11 mouse cellular contexts compared by ENCODE assay signal in genomic region chr1:184048675-184049418, GRCm38 (mm10). TPM values are rescaled to one million over a fixed set of nuclear protein-coding genes. Genes with fewer than 3 reads are reported as not detected.
DNase-seq lines count a peak whose midpoint lies in the region; ATAC-seq lines count a peak whose summit lies in the region.
"Had no signal": no experiment of that assay in that cellular context is flagged by ENCODE, and none has a peak within 500 bp of the region (broad histone marks: within the 10 kb centered on the region; RNA-seq: fewer than 3 reads in every experiment).

No protein-coding gene starts in this region.

- DNase-seq in intestine, embryonic 14.5 days (ENCODE audit: low spot score): no peak
- DNase-seq in CD4-positive helper T cell, adult 2 months (ENCODE audit: low read depth, low spot score): peak; percentile 86
- DNase-seq in right cerebral cortex, adult 2 months (ENCODE audit: low spot score in 2 of 2): no peak
- DNase-seq: liver, embryonic 13.5 days; thymus, adult 18-20 months had no signal

- no peaks in the 10 kb centered on the region for H3K27me3 ChIP-seq in intestine, embryonic 14.5 days (replicated peaks; ENCODE audit: control insufficient read depth, insufficient read depth, low read length)
- no peaks in the 10 kb centered on the region for H3K27me3 ChIP-seq in intestine, embryonic 16.5 days (replicated peaks; ENCODE audit: control insufficient read depth, insufficient read depth, low read length)
- no peaks in the 10 kb centered on the region for H3K27me3 ChIP-seq in kidney, embryonic 14.5 days (ENCODE audit: control insufficient read depth, insufficient read depth, low read length)
- H3K27me3 ChIP-seq: liver, embryonic 13.5 days had no signal

- H3K4me2 ChIP-seq in intestine, embryonic 14.5 days (ENCODE audit: low read length): no peak overlapping the region
- H3K4me2 ChIP-seq in intestine, embryonic 16.5 days (ENCODE audit: low read depth, low read length): no peak overlapping the region
- no peak overlapping the region for H3K4me2 ChIP-seq in kidney, embryonic 14.5 days (replicated peaks; ENCODE audit: low read depth, low read length)
- H3K4me2 ChIP-seq: liver, embryonic 13.5 days had no signal

- H3K36me3 ChIP-seq in intestine, embryonic 14.5 days (ENCODE audit: control insufficient read depth, insufficient read depth, low read length): no peaks in the 10 kb centered on the region
- no peaks in the 10 kb centered on the region for H3K36me3 ChIP-seq in intestine, embryonic 16.5 days (ENCODE audit: control insufficient read depth, insufficient read depth, low read length)
- H3K36me3 ChIP-seq in kidney, embryonic 14.5 days (ENCODE audit: control insufficient read depth, insufficient read depth, low read length): no peaks in the 10 kb centered on the region
- H3K36me3 ChIP-seq: G1E; liver, embryonic 13.5 days had no signal

- no peaks in the 10 kb centered on the region for H3K9me3 ChIP-seq in intestine, embryonic 14.5 days (ENCODE audit: control insufficient read depth, low read length)
- H3K9me3 ChIP-seq in intestine, embryonic 16.5 days (ENCODE audit: control insufficient read depth, low read length): no peaks in the 10 kb centered on the region
- no peaks in the 10 kb centered on the region for H3K9me3 ChIP-seq in kidney, embryonic 14.5 days (ENCODE audit: control insufficient read depth, low read length)
- H3K9me3 ChIP-seq: liver, embryonic 13.5 days had no signal

- peaks cover 20% of the 10 kb centered on the region for H3K4me1 ChIP-seq in intestine, embryonic 14.5 days (replicated peaks; ENCODE audit: control insufficient read depth, insufficient read depth, low read length)
- peaks cover 19% of the 10 kb centered on the region for H3K4me1 ChIP-seq in intestine, embryonic 16.5 days (ENCODE audit: control insufficient read depth, insufficient read depth, low read length)
- H3K4me1 ChIP-seq in kidney, embryonic 14.5 days (ENCODE audit: control insufficient read depth, insufficient read depth, low read length): no peaks in the 10 kb centered on the region; the same call in 1 of the 2 replicates

- H3K4me3 ChIP-seq in intestine, embryonic 14.5 days (ENCODE audit: low read depth, low read length): no peak overlapping the region
- no peak overlapping the region for H3K4me3 ChIP-seq in intestine, embryonic 16.5 days (ENCODE audit: low read length)
- no peak overlapping the region for H3K4me3 ChIP-seq in kidney, embryonic 14.5 days (ENCODE audit: low read length)
- H3K4me3 ChIP-seq: liver, embryonic 13.5 days had no signal

- ATAC-seq in intestine, embryonic 14.5 days (replicated peaks; ENCODE audit: low FRiP score, low TSS enrichment, low read depth): no peak
- ATAC-seq in intestine, embryonic 16.5 days: no peak
- peak; percentile 73 for ATAC-seq in granulocyte monocyte progenitor cell, adult 5-6 weeks (replicated peaks; ENCODE audit: poor library complexity, severe bottlenecking)
- ATAC-seq in megakaryocyte progenitor cell, adult 5-6 weeks (replicated peaks; ENCODE audit: poor library complexity): peak; percentile 63
- no peak for ATAC-seq in kidney, embryonic 14.5 days (ENCODE audit: low FRiP score, low TSS enrichment)
- ATAC-seq in frontal cortex, adult (ENCODE audit: low TSS enrichment): no peak

- H3K27ac ChIP-seq in intestine, embryonic 14.5 days (ENCODE audit: low read depth): peak overlapping the region; percentile 33; the same call in 1 of the 2 replicates
- no peak overlapping the region for H3K27ac ChIP-seq in intestine, embryonic 16.5 days (ENCODE audit: low read length)
- no peak overlapping the region for H3K27ac ChIP-seq in kidney, embryonic 14.5 days (ENCODE audit: low read depth, low read length)
- H3K27ac ChIP-seq: liver, embryonic 13.5 days had no signal

- H3K9ac ChIP-seq in intestine, embryonic 14.5 days (ENCODE audit: low read length): no peak overlapping the region
- H3K9ac ChIP-seq in intestine, embryonic 16.5 days (ENCODE audit: low read depth, low read length): no peak overlapping the region
- H3K9ac ChIP-seq in kidney, embryonic 14.5 days (ENCODE audit: low read depth, low read length): no peak overlapping the region
- H3K9ac ChIP-seq: liver, embryonic 13.5 days had no signal

- 60% methylated on average over 10 of the region's 10 CpGs for WGBS in intestine, embryonic 14.5 days
- WGBS in intestine, embryonic 16.5 days: 58% methylated on average over 10 of the region's 10 CpGs
- WGBS in kidney, embryonic 14.5 days: 73% methylated on average over 10 of the region's 10 CpGs

RNA-seq across cellular contexts. Expression of gene 1700056E22Rik, which starts 14.7 kb away (rescaled TPM):
- polyA plus RNA-seq in intestine, embryonic 14.5 days (2014; fragmentation: Nextera tagmentation; extraction: Ambion mirVana): 0.93 and 1.6 TPM in 2 replicates
- polyA plus RNA-seq in intestine, embryonic 16.5 days (2015; fragmentation: Nextera tagmentation; extraction: Ambion mirVana): 1.0 and 1.5 TPM in 2 replicates
- not detected in 2 replicates for total RNA-seq in granulocyte monocyte progenitor cell, adult 5-6 weeks (2014; fragmentation: Nextera tagmentation)
- 0.95 TPM in 1 of 2 replicates, not detected in the other for total RNA-seq in granulocyte monocyte progenitor cell, adult 5-6 weeks (2017)
- total RNA-seq in megakaryocyte progenitor cell, adult 5-6 weeks (2015): 0.89 and 1.2 TPM in 2 replicates
- 1.1 and 2.1 TPM in 2 replicates for total RNA-seq in megakaryocyte progenitor cell, adult 5-6 weeks (2017)
- polyA plus RNA-seq in kidney, embryonic 14.5 days (2014; fragmentation: Nextera tagmentation; extraction: Ambion mirVana): 1.4 and 2.0 TPM in 2 replicates
- total RNA-seq: G1E had no signal
- polyA plus RNA-seq: G1E had no signal

RNA-seq across cellular contexts. Expression of gene Dusp10, which starts 35.7 kb away (rescaled TPM):
- polyA plus RNA-seq in intestine, embryonic 14.5 days (2014; fragmentation: Nextera tagmentation; extraction: Ambion mirVana): 12.8 and 13.0 TPM in 2 replicates
- 10.9 and 11.0 TPM in 2 replicates for polyA plus RNA-seq in intestine, embryonic 16.5 days (2015; fragmentation: Nextera tagmentation; extraction: Ambion mirVana)
- total RNA-seq in granulocyte monocyte progenitor cell, adult 5-6 weeks (2014; fragmentation: Nextera tagmentation): 0.96 and 1.4 TPM in 2 replicates
- 2.8 and 5.8 TPM in 2 replicates for total RNA-seq in granulocyte monocyte progenitor cell, adult 5-6 weeks (2017)
- total RNA-seq in megakaryocyte progenitor cell, adult 5-6 weeks (2015): 1.7 and 2.0 TPM in 2 replicates
- total RNA-seq in megakaryocyte progenitor cell, adult 5-6 weeks (2017): 0.74 and 1.9 TPM in 2 replicates
- 4.0 and 5.9 TPM in 2 replicates for polyA plus RNA-seq in kidney, embryonic 14.5 days (2014; fragmentation: Nextera tagmentation; extraction: Ambion mirVana)
- polyA plus RNA-seq: G1E had no signal

Comparison
In these comparisons a context has a peak if more than half of its experiments do, and no peak if none do; other contexts are left out.
1. ATAC-seq: peak in granulocyte monocyte progenitor cell, adult 5-6 weeks (single experiment) and megakaryocyte progenitor cell, adult 5-6 weeks (single experiment); none in intestine, embryonic 14.5 days (single experiment), intestine, embryonic 16.5 days (single experiment), kidney, embryonic 14.5 days (single experiment) and frontal cortex, adult (single experiment).